Mouse (Mus musculus) central nervous system, embryonic 18 days (tissue): ENCODE measurements around the gene 2200002J24Rik. TPM values are rescaled to one million over a fixed set of nuclear protein-coding genes. Genes with fewer than 3 reads are reported as not detected.

Source experiments
- polyA plus RNA-seq: library from polyadenylated mRNA; depleted of rRNA; stranded (reverse); fragments of >200 nt; gene quantifications from 2 replicates; pipeline ENCODE4 v1.2.3, GENCODE M21; 2012; rRNA removed

Gene 2200002J24Rik
- not detected in 2 replicates for polyA plus RNA-seq

GRCm38 (mm10) chr7:30698589-30698988 lies at the start of gene 2200002J24Rik:
Gene 2200002J24Rik, plus strand, starts transcription at chr7:30698926.

GRCm38 (mm10) chr7:30649591-30650540 lies 48.9 kb upstream of the 2200002J24Rik start, which contains the start of gene Rbm42:
Gene Rbm42, minus strand, starts transcription at chr7:30650317.

GRCm38 (mm10) chr7:30664529-30665200 lies 34.1 kb upstream of the 2200002J24Rik start, which contains the start of gene Haus5:
Gene Haus5, minus strand, starts transcription at chr7:30664994.

GRCm38 (mm10) chr7:30671480-30671879 lies 27.2 kb upstream of the 2200002J24Rik start, which contains the start of gene Pmis2:
Gene Pmis2, minus strand, starts transcription at chr7:30671605.

DNA sequence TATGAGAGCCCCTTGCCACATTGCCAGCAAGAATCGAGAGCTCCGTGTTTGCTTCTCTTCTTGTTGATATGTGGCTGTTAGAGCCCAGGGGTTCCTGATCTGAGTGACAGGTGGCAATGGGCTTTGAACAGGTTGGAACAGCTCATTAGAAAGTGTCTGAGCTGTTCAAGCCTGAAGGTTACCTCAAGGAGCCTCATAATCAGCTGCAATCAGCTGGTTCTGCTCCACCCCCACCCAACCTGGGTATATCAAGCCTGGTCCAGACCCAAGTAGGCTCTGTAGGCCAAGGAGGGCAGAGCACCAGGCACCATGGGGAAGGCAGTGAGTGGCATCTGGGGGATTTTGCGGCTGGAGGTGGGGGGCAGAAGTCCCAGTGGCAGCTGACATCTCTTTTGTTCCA lies 13.2 kb downstream of the 2200002J24Rik start, which contains the start of gene Atp4a:
TSS of gene Atp4a (plus strand) at position 268 of the 400 bp plus-strand sequence.

GRCm38 (mm10) chr7:30729396-30730063 lies 30.8 kb downstream of the 2200002J24Rik start, which contains the start of gene Tmem147:
Gene Tmem147, minus strand, starts transcription at chr7:30729540.

GRCm38 (mm10) chr7:30743617-30744016 lies 44.9 kb downstream of the 2200002J24Rik start, which contains the start of gene Gapdhs:
Gene Gapdhs, minus strand, starts transcription at chr7:30743681.

Other genes with a start within 250 kb of the 2200002J24Rik start
- 0.17 and 0.40 TPM in 2 replicates for gene Kirrel2, start 241.2 kb upstream of the 2200002J24Rik start, polyA plus RNA-seq
- gene Nphs1, start 240.6 kb upstream of the 2200002J24Rik start, polyA plus RNA-seq, result 0.18 and 0.56 TPM in 2 replicates
- not detected in 2 replicates for gene Prodh2, start 205.3 kb upstream of the 2200002J24Rik start, polyA plus RNA-seq
- 165 and 210 TPM in 2 replicates for gene Arhgap33, start 163.9 kb upstream of the 2200002J24Rik start, polyA plus RNA-seq
- gene Hspb6, start 146.7 kb upstream of the 2200002J24Rik start, polyA plus RNA-seq, result 7.0 and 8.7 TPM in 2 replicates
- gene Proser3, start 146.6 kb upstream of the 2200002J24Rik start, polyA plus RNA-seq, result 20.1 and 22.2 TPM in 2 replicates
- gene Lin37, start 139.1 kb upstream of the 2200002J24Rik start, polyA plus RNA-seq, result 47.1 and 50.2 TPM in 2 replicates
- gene U2af1l4, start 135.6 kb upstream of the 2200002J24Rik start, polyA plus RNA-seq, result 85.4 and 92.4 TPM in 2 replicates
- 4.8 and 6.0 TPM in 2 replicates for gene Gm49396, start 135.6 kb upstream of the 2200002J24Rik start, polyA plus RNA-seq
- gene Psenen, start 135.3 kb upstream of the 2200002J24Rik start, polyA plus RNA-seq, result 131 and 143 TPM in 2 replicates
- 6.7 and 6.8 TPM in 2 replicates for gene Igflr1, start 133.5 kb upstream of the 2200002J24Rik start, polyA plus RNA-seq
- gene Kmt2b, start 110.2 kb upstream of the 2200002J24Rik start, polyA plus RNA-seq, result 49.7 and 51.5 TPM in 2 replicates
- 0.24 and 0.32 TPM in 2 replicates for gene Zbtb32, start 100.0 kb upstream of the 2200002J24Rik start, polyA plus RNA-seq
- gene Upk1a, start 86.1 kb upstream of the 2200002J24Rik start, polyA plus RNA-seq, result 1.9 TPM in 2 replicates
- gene Cox6b1, start 72.8 kb upstream of the 2200002J24Rik start, polyA plus RNA-seq, result 1,148 and 1,214 TPM in 2 replicates
- not detected in 2 replicates for gene Etv2, start 63.1 kb upstream of the 2200002J24Rik start, polyA plus RNA-seq
- gene Rbm42, start 48.6 kb upstream of the 2200002J24Rik start, polyA plus RNA-seq, result 73.9 and 80.1 TPM in 2 replicates
- gene Haus5, start 33.9 kb upstream of the 2200002J24Rik start, polyA plus RNA-seq, result 22.4 and 23.9 TPM in 2 replicates
- gene Pmis2, start 27.3 kb upstream of the 2200002J24Rik start, polyA plus RNA-seq, result not detected in 2 replicates
- 2.9 and 3.7 TPM in 2 replicates for gene Atp4a, start 13.3 kb downstream of the 2200002J24Rik start, polyA plus RNA-seq
- 226 TPM in 2 replicates for gene Tmem147, start 30.6 kb downstream of the 2200002J24Rik start, polyA plus RNA-seq
- gene Gapdhs, start 44.8 kb downstream of the 2200002J24Rik start, polyA plus RNA-seq, result 0.13 and 0.17 TPM in 2 replicates
- 4.8 and 16.7 TPM in 2 replicates for gene Sbsn, start 52.5 kb downstream of the 2200002J24Rik start, polyA plus RNA-seq
- gene Dmkn, start 64.8 kb downstream of the 2200002J24Rik start, polyA plus RNA-seq, result 4.2 and 71.6 TPM in 2 replicates
- 0.41 and 2.3 TPM in 2 replicates for gene Krtdap, start 89.0 kb downstream of the 2200002J24Rik start, polyA plus RNA-seq
- 0.12 and 0.36 TPM in 2 replicates for gene Ffar2, start 124.8 kb downstream of the 2200002J24Rik start, polyA plus RNA-seq
- gene Ffar3, start 157.3 kb downstream of the 2200002J24Rik start, polyA plus RNA-seq, result 0.04 TPM in 1 of 2 replicates, not detected in the other
- not detected in 2 replicates for gene Ffar1, start 162.6 kb downstream of the 2200002J24Rik start, polyA plus RNA-seq
- gene Cd22, start 181.4 kb downstream of the 2200002J24Rik start, polyA plus RNA-seq, result 0.05 and 0.28 TPM in 2 replicates
- 2.1 and 3.7 TPM in 2 replicates for gene Mag, start 215.9 kb downstream of the 2200002J24Rik start, polyA plus RNA-seq
- gene Hamp2, start 225.8 kb downstream of the 2200002J24Rik start, polyA plus RNA-seq, result not detected in 2 replicates
- gene Hamp, start 245.1 kb downstream of the 2200002J24Rik start, polyA plus RNA-seq, result 0.30 TPM in 1 of 2 replicates, not detected in the other